Mouse (Mus musculus) heart, embryonic 16.5 days (tissue): ENCODE data around the gene Wdr76. TPM values are rescaled to one million over a fixed set of nuclear protein-coding genes. Genes with fewer than 3 reads are reported as not detected.
A peak's percentile ranks its signal among the peaks of the same experiment; 100 is the strongest.
"Not testable (repeated sequence)": the region's sequence is repeated elsewhere in the genome, so short reads cannot be mapped to it uniquely, and the experiment has no call there.

Source experiments
- ATAC-seq: fragments of 200-750 bp; cut with Nextera tagmentation; replicated peaks from 2 replicates; pipeline ENCODE4 v1.8.0; 2017; ENCODE audit warnings: moderate number of reproducible peaks; ENCODE audit not compliant: insufficient read depth, low FRiP score; ENCODE audit errors: extremely low read depth
- H3K27ac ChIP-seq: fragments of 300-500 bp; sonication (generic); 2 replicates; pipeline ENCODE4 v1.5.1; 2014; ENCODE audit warnings: mild to moderate bottlenecking, low read length, control low read depth, moderate library complexity
- H3K27me3 ChIP-seq: fragments of 300-500 bp; sonication (generic); 2 replicates; pipeline ENCODE4 v1.6.1; 2014; ENCODE audit warnings: low read length, mixed read lengths; ENCODE audit not compliant: control insufficient read depth, insufficient read depth
- H3K36me3 ChIP-seq: fragments of 300-500 bp; sonication (generic); 2 replicates; pipeline ENCODE4 v1.6.1; 2014; ENCODE audit not compliant: control insufficient read depth, insufficient read depth
- H3K4me1 ChIP-seq: fragments of 300-500 bp; sonication (generic); 2 replicates; pipeline ENCODE4 v1.6.1; 2014; ENCODE audit warnings: low read length, mixed read lengths; ENCODE audit not compliant: control insufficient read depth, insufficient read depth
- H3K4me2 ChIP-seq: fragments of 300-500 bp; sonication (generic); 2 replicates; pipeline ENCODE4 v1.6.1; 2014; ENCODE audit warnings: low read depth, mild to moderate bottlenecking, control low read depth, low read length
- H3K4me3 ChIP-seq: fragments of 300-500 bp; sonication (generic); 2 replicates; pipeline ENCODE4 v1.5.1; 2014; ENCODE audit warnings: mild to moderate bottlenecking, control low read depth, low read length
- H3K9ac ChIP-seq: fragments of 300-500 bp; sonication (generic); 2 replicates; pipeline ENCODE4 v1.6.1; 2014; ENCODE audit warnings: low read length, control low read depth
- H3K9me3 ChIP-seq: fragments of 300-500 bp; sonication (generic); replicated peaks from 2 replicates; pipeline ENCODE4 v1.6.1; 2016; ENCODE audit warnings: low read length; ENCODE audit not compliant: control insufficient read depth
- WGBS: fragments of 180-500 bp; shearing (Covaris S2); extraction: QIAGEN DNeasy Blood & Tissue Kit; methylation state at CpG from one replicate; pipeline ENCODE4 v1.1.7; 2014; 5-methylcytosine and 5-hydroxymethylcytosine counted together
- polyA plus RNA-seq: library from polyadenylated mRNA; unstranded; fragments of >200 nt; fragmentation: Nextera tagmentation; extraction: Ambion mirVana; gene quantifications from 2 replicates; pipeline ENCODE4 v1.2.1, GENCODE M21; 2015

Gene Wdr76
- 5.7 and 7.8 TPM in 2 replicates for polyA plus RNA-seq

- Histone ChIP-seq H3K4me2 (peak within 1 kb of the TSS; percentile 83), H3K27ac (peak within 1 kb of the TSS; percentile 74), H3K4me3 (peak within 1 kb of the TSS; percentile 69), H3K4me1 (peaks cover 11% of the 10 kb centered on the region), H3K9ac (peak within 1 kb of the TSS; percentile 76)
- H3K36me3 ChIP-seq, H3K9me3 ChIP-seq, H3K27me3 ChIP-seq: not testable (repeated sequence)
- ATAC-seq, result peak; percentile 94
- 4% methylated on average over 39 of the region's 42 CpGs for WGBS
Measured at GRCm38 (mm10) chr2:121505942-121506882, at the start of gene Wdr76, which contains the start of gene Mfap1a. Gene Wdr76, plus strand, starts transcription at chr2:121506723. Gene Mfap1a, minus strand, starts transcription at chr2:121506665.

DNA sequence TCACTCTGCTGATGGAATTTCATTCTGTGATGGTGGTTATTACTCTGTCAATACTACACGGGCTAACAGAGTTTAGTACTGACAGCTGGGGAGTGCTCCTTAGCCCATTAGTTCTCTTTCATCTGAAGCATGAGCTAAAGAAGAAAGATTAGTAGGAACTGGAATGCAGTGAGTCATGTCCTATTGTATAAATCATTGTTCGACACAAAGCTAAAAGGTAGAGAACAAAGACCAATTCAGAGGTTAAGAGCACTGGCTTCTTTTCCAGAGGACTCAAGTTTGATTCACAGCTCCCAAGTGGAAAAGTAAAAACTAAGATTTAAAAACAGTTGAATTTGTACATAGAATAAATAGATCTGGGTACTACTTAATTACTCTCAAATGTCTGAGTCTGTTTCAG lies 46.5 kb upstream of the Wdr76 start:
- Histone ChIP-seq H3K9me3 (no peaks in the 10 kb centered on the region), H3K27me3 (no peaks in the 10 kb centered on the region), H3K4me2 (no peak overlapping the region), H3K4me3 (no peak overlapping the region), H3K36me3 (no peaks in the 10 kb centered on the region), H3K4me1 (peaks cover 10% of the 10 kb centered on the region), H3K9ac (no peak overlapping the region), H3K27ac (no peak overlapping the region)
- ATAC-seq, result no peak
- whole genome bisulfite sequencing, result 68% methylated on average over 2 of the region's 2 CpGs

GRCm38 (mm10) chr2:121468982-121469381 lies 37.5 kb upstream of the Wdr76 start:
- not testable (repeated sequence) for H3K9ac ChIP-seq, H3K4me3 ChIP-seq, H3K27ac ChIP-seq, H3K4me1 ChIP-seq, ATAC-seq, H3K9me3 ChIP-seq, H3K4me2 ChIP-seq, H3K27me3 ChIP-seq, H3K36me3 ChIP-seq
- 100% methylated on average over 1 of the region's 6 CpGs for WGBS

- H3K9me3 ChIP-seq, H3K27me3 ChIP-seq, H3K4me2 ChIP-seq, ATAC-seq, H3K4me1 ChIP-seq, H3K27ac ChIP-seq, H3K4me3 ChIP-seq, H3K36me3 ChIP-seq, H3K9ac ChIP-seq: not testable (repeated sequence)
- WGBS, result 93% methylated on average over 3 of the region's 3 CpGs
Measured at GRCm38 (mm10) chr2:121472783-121473182, 33.7 kb upstream of the Wdr76 start.

DNA sequence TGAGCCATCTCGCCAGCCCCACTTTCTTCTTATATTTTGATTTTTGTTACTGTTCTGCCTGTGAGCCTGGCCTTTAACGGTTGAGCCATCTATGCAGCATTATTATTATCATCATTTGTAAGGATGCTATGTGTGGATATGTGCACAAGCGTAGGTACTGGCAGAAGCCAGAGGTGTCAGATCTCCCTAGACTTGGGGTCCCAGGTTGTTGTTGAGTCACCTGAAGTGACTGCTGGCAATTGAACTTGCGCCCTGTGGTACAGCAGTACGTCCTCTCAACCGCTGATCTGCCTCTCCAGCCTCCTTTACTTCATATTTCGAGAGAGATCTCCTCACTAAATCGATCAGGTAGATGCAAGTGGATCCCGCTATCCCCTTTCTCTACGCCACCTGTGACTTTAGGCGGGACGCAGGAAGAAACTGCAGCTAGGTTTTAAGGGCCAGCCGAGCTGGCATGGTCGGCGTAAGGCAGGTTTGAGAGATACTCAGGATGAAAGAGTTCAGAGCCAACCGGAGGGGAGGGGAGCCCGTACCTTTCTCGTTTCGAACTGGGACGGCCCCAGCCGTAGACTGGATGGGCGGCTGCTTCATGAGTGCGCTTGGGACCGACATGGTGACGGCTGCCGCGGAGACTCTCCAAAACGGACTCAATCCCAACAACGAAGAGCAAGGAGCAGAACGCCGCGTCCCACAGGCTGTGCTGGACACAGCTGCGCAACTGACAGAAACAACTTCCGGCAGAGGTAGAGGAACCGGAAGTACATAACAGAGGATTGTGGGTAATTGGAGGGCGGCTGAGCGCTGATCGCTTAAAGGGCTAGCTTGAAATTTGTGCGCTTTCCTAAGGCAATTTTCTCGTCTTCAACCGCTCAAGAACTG lies 33.0 kb upstream of the Wdr76 start, which contains the start of gene Mfap1b:
Mfap1b (minus strand) TSS at position 767 of the 879 bp plus-strand sequence.
- not testable (repeated sequence) for H3K4me1 ChIP-seq, H3K27me3 ChIP-seq, H3K36me3 ChIP-seq, H3K9me3 ChIP-seq
- peak within 1 kb of the TSS; percentile 83 for H3K9ac ChIP-seq
- peak within 1 kb of the TSS; percentile 78 for H3K4me3 ChIP-seq
- peak within 1 kb of the TSS; percentile 75 for H3K4me2 ChIP-seq
- 4% methylated on average over 38 of the region's 41 CpGs for WGBS
- ATAC-seq, result peak; percentile 92
- peak within 1 kb of the TSS; percentile 61 for H3K27ac ChIP-seq

DNA sequence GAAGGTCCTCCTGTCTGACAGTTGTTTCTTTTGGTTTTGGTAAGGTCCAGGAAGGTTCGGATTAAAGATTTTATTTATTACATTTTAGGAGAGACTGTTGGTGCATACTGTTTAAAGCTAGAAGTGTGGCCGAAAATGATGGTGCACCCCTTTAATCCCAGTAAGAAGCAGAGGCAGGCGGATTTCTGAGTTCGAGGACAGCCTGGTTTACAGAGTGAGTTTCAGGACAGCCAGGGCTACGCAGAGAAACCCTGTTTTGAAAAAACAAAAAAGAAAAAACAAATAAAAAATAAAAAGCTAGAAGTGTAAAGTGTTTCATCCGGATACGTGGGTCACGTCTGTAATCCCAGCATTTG lies 32.4 kb upstream of the Wdr76 start:
- WGBS, result 25% methylated on average over 8 of the region's 8 CpGs
- Histone ChIP-seq H3K27ac (peak overlapping the region; percentile 61), H3K9ac (peak overlapping the region; percentile 83), H3K4me3 (peak overlapping the region; percentile 78), H3K27me3 (no peaks in the 10 kb centered on the region), H3K4me2 (peak overlapping the region; percentile 75), H3K36me3 (no peaks in the 10 kb centered on the region), H3K4me1 (0 out of 2 replicates have a peak, but pooled peaks cover 2% of the 10 kb centered on the region), H3K9me3 (no peaks in the 10 kb centered on the region)
- ATAC-seq, result no peak

GRCm38 (mm10) chr2:121475306-121475705 lies 31.2 kb upstream of the Wdr76 start:
- not testable (repeated sequence) for H3K4me3 ChIP-seq, H3K9ac ChIP-seq, H3K36me3 ChIP-seq, H3K4me2 ChIP-seq, ATAC-seq, H3K4me1 ChIP-seq, H3K9me3 ChIP-seq, H3K27ac ChIP-seq, H3K27me3 ChIP-seq
- WGBS, result 93% methylated on average over 2 of the region's 2 CpGs

GRCm38 (mm10) chr2:121477491-121478266 lies 28.8 kb upstream of the Wdr76 start:
- Histone ChIP-seq H3K9ac (no peak overlapping the region), H3K4me2 (no peak overlapping the region), H3K27me3 (no peaks in the 10 kb centered on the region), H3K9me3 (no peaks in the 10 kb centered on the region), H3K4me3 (no peak overlapping the region), H3K27ac (no peak overlapping the region), H3K4me1 (0 out of 2 replicates have a peak, but pooled peaks cover 2% of the 10 kb centered on the region), H3K36me3 (no peaks in the 10 kb centered on the region)
- ATAC-seq, result no peak
- 82% methylated on average over 3 of the region's 3 CpGs for WGBS
